Mouse (Mus musculus) forebrain, embryonic 11.5 days (tissue): ENCODE data around the gene Ndufb4. TPM values are rescaled to one million over a fixed set of nuclear protein-coding genes. Genes with fewer than 3 reads are reported as not detected.

Source experiments
- ATAC-seq: fragments of 200-750 bp; cut with Nextera tagmentation; replicated peaks from 2 replicates; pipeline ENCODE4 v1.8.0; 2017; ENCODE audit warnings: moderate TSS enrichment; ENCODE audit not compliant: low FRiP score
- DNase-seq: peaks from one replicate; pipeline ENCODE4 v3.0.0-alpha.2; 2017; ENCODE audit warnings: low spot score
- H3K27ac ChIP-seq: fragments of 300-500 bp; sonication (generic); 2 replicates; pipeline ENCODE4 v1.5.1; 2014; ENCODE audit warnings: low read depth, low read length
- H3K27me3 ChIP-seq: fragments of 300-500 bp; sonication (generic); 2 replicates; pipeline ENCODE4 v1.6.1; 2014; ENCODE audit warnings: mild to moderate bottlenecking, low read length, mixed read lengths; ENCODE audit not compliant: control insufficient read depth, insufficient read depth
- H3K36me3 ChIP-seq: fragments of 300-500 bp; sonication (generic); 2 replicates; pipeline ENCODE4 v1.6.1; 2014; ENCODE audit warnings: mild to moderate bottlenecking, low read length, moderate library complexity, mixed read lengths; ENCODE audit not compliant: control insufficient read depth, insufficient read depth
- H3K4me1 ChIP-seq: fragments of 300-500 bp; sonication (generic); replicated peaks from 2 replicates; pipeline ENCODE4 v1.6.1; 2014; ENCODE audit warnings: low read length, mixed read lengths; ENCODE audit not compliant: control insufficient read depth, insufficient read depth
- H3K4me2 ChIP-seq: fragments of 300-500 bp; sonication (generic); 2 replicates; pipeline ENCODE4 v1.6.1; 2014; ENCODE audit warnings: low read depth, mild to moderate bottlenecking, low read length, moderate library complexity, mixed read lengths; ENCODE audit not compliant: severe bottlenecking
- H3K4me3 ChIP-seq: fragments of 300-500 bp; sonication (generic); 2 replicates; pipeline ENCODE4 v1.5.1; 2014; ENCODE audit warnings: low read depth, low read length
- H3K9ac ChIP-seq: fragments of 300-500 bp; sonication (generic); 2 replicates; pipeline ENCODE4 v1.6.1; 2014; ENCODE audit warnings: low read length
- H3K9me3 ChIP-seq: fragments of 300-500 bp; sonication (generic); 2 replicates; pipeline ENCODE4 v1.6.1; 2016; ENCODE audit warnings: low read length, mixed read lengths; ENCODE audit not compliant: control insufficient read depth
- WGBS: fragments of 180-500 bp; shearing (Covaris S2); extraction: QIAGEN DNeasy Blood & Tissue Kit; methylation state at CpG from one replicate; pipeline ENCODE4 v1.1.7; 2014; 5-methylcytosine and 5-hydroxymethylcytosine counted together
- polyA plus RNA-seq: library from polyadenylated mRNA; unstranded; fragments of >200 nt; fragmentation: Nextera tagmentation; extraction: Ambion mirVana; gene quantifications from 2 replicates; pipeline ENCODE4 v1.2.1, GENCODE M21; 2014

Gene Ndufb4
- polyA plus RNA-seq, 1 experiment from 2014 or later = 63.0 TPM

DNA sequence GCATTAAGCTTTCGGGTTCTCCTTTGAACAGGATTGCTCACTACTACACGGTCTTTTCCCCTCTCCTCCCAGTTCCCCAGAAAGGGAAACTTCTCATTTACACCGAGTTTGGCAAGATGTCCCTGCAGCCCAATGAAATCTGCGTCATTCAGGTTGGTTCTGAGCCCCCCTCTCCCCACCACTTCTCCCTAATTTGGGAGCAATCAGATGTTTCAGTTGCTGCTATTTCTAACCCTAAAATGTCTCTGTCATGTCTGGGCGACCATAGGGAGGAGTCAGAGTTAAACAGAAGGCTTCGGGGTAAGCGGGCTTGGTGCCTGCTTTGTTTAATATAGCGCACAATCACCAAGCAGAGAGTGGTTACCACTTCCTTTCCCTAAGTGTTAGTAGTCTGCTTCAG is 38.1 kb downstream of the Ndufb4 start:
- H3K27ac ChIP-seq = no peak overlapping the region
- no peaks in the 10 kb centered on the region for H3K36me3 ChIP-seq
- no peaks in the 10 kb centered on the region for H3K4me1 ChIP-seq
- H3K9me3 ChIP-seq = no peaks in the 10 kb centered on the region
- no peak overlapping the region for H3K4me3 ChIP-seq
- H3K4me2 ChIP-seq = no peak overlapping the region
- DNase-seq = no peak
- 82% methylated on average over 8 of the region's 8 CpGs for WGBS
- no peak overlapping the region for H3K9ac ChIP-seq
- H3K27me3 ChIP-seq = no peaks in the 10 kb centered on the region
- ATAC-seq = no peak

DNA sequence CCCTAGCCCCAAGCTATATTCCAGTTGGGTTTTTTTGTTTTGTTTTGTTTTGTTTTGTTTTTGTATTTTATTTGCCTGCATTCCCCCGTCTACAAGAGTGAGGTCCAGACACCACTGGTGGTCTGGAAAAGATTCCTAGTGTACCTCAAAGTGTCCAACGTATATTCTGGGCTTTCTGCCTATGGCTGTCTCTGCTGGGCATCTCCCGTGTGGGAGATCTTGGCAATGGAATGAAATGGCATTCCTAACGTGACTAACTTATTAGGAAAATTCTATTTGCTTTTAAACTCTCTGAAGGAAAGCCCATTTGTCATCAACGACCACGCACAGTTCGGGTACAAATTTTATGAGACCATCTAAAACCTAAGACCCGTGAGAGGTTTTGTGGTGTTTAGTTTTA is 38.8 kb downstream of the Ndufb4 start:
- no peaks in the 10 kb centered on the region for H3K9me3 ChIP-seq
- no peaks in the 10 kb centered on the region for H3K27me3 ChIP-seq
- ATAC-seq = no peak
- 82% methylated on average over 8 of the region's 8 CpGs for WGBS
- no peak overlapping the region for H3K4me3 ChIP-seq
- no peaks in the 10 kb centered on the region for H3K36me3 ChIP-seq
- H3K4me2 ChIP-seq = no peak overlapping the region
- no peak for DNase-seq
- no peak overlapping the region for H3K27ac ChIP-seq
- no peaks in the 10 kb centered on the region for H3K4me1 ChIP-seq
- H3K9ac ChIP-seq = no peak overlapping the region

DNA sequence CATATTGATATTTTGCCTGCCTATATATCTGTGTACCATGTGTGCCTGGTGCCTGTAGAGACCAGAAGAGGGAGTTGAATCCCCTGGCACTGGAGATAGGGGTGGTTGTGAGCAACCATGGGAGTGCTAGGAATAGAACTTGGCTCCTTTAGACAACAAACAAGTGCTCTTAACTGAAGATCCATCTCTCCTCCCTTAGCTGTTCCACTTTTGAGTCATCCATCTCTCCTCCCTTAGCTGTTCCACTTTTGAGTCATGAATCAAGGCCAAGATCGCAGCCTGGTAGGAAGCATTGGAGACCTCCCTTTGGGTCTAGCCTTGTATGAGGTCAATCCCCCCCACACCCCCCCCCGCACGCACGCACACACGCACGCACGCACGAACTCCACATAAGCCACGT is 39.7 kb downstream of the Ndufb4 start:
- no peak for DNase-seq
- H3K27ac ChIP-seq = no peak overlapping the region
- H3K9me3 ChIP-seq = no peaks in the 10 kb centered on the region
- no peaks in the 10 kb centered on the region for H3K36me3 ChIP-seq
- no peak overlapping the region for H3K9ac ChIP-seq
- WGBS = 96% methylated on average over 9 of the region's 9 CpGs
- no peaks in the 10 kb centered on the region for H3K27me3 ChIP-seq
- H3K4me3 ChIP-seq = no peak overlapping the region
- ATAC-seq = no peak
- H3K4me1 ChIP-seq = no peaks in the 10 kb centered on the region
- H3K4me2 ChIP-seq = no peak overlapping the region

DNA sequence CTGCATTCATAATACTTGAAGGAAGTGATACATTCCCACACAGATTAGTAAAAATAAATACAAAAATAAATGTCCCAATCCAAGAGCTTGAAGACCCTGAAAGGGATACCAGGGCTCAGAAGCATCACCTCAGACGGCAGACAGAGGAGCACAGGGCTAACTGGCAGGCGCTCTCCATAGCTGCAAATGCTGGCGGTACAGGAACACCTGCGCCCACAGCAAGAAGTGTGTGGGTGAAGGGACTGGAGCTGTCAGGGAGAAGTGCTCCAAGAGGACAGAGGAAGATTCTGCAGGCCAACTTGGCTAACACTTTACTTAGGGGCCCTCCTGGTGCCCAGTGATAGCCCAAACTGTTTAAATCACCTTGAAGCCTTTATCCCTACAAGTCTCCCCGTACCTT is 42.2 kb downstream of the Ndufb4 start:
- DNase-seq (no peak), ATAC-seq (no peak)
- Histone ChIP-seq H3K9me3 (no peaks in the 10 kb centered on the region), H3K9ac (no peak overlapping the region), H3K4me3 (no peak overlapping the region), H3K36me3 (no peaks in the 10 kb centered on the region), H3K27me3 (no peaks in the 10 kb centered on the region), H3K27ac (no peak overlapping the region), H3K4me2 (no peak overlapping the region), H3K4me1 (no peaks in the 10 kb centered on the region)
- 92% methylated on average over 5 of the region's 5 CpGs for WGBS

DNA sequence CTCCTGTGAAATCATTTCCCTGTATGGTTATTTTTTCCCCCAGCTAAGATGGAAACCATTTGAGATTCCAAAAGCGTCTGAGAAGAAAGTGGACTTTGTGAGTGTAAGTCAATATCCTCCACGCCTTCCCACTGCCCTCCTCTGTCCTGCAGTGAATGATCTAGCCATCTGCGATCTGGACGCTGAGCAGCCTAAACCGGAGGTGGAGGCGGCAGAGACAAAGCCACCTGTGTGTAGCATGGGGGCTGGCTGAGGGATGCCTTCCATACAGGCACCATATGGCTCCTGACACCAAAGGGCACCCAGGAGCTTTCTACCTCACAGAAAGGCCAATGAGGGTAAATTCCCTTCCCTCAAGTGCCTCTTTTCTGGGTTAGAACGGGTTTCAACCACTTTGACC is 43.2 kb downstream of the Ndufb4 start:
- WGBS = 72% methylated on average over 7 of the region's 7 CpGs
- no peak overlapping the region for H3K9ac ChIP-seq
- H3K4me3 ChIP-seq = no peak overlapping the region
- H3K4me2 ChIP-seq = no peak overlapping the region
- H3K27me3 ChIP-seq = no peaks in the 10 kb centered on the region
- no peak for DNase-seq
- H3K36me3 ChIP-seq = no peaks in the 10 kb centered on the region
- H3K9me3 ChIP-seq = no peaks in the 10 kb centered on the region
- no peaks in the 10 kb centered on the region for H3K4me1 ChIP-seq
- no peak for ATAC-seq
- no peak overlapping the region for H3K27ac ChIP-seq

DNA sequence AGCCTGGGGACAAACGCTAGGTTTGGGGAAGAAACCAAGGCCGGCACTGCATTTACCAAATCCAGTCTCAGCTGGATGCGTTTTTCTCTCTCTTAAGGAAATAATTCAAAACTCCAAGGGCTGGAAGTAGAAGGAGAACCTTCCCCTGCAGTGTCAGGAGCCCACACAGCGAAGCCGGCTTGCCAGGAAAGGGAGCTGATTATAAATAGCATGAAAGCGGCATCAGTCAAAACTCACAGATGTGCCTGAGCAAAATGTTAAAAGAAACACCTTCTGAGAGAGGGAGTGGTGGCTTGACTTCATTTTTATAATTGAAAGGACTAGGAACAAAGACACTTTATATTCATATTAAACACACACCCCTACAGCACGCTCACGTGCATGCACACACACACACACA is 43.9 kb downstream of the Ndufb4 start:
- DNase-seq = no peak
- no peak overlapping the region for H3K4me3 ChIP-seq
- no peak for ATAC-seq
- H3K4me1 ChIP-seq = no peaks in the 10 kb centered on the region
- H3K9ac ChIP-seq = no peak overlapping the region
- 81% methylated on average over 8 of the region's 8 CpGs for WGBS
- H3K27me3 ChIP-seq = no peaks in the 10 kb centered on the region
- no peaks in the 10 kb centered on the region for H3K9me3 ChIP-seq
- H3K27ac ChIP-seq = no peak overlapping the region
- no peak overlapping the region for H3K4me2 ChIP-seq
- H3K36me3 ChIP-seq = no peaks in the 10 kb centered on the region

DNA sequence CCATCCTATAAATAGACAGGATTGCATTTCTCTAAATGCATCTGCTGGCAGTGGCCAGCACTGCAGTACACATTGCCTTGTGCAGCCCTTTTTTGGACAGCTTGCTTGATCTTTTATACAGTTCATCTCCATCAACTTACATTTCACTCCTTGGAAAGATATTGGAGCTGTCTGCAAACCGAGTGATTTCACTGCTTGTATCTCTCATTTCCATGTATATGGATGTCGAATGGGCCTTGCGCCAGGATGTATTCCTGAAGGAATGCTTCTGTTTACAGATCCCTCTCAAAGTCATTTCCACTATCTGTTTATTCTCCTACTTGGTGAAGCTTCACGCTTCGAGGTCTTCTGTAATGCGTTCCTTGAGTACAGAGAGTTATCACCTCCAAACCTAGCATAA is 50.0 kb downstream of the Ndufb4 start:
- H3K27ac ChIP-seq = no peak overlapping the region
- ATAC-seq (no peak), DNase-seq (no peak)
- H3K9me3 ChIP-seq = no peaks in the 10 kb centered on the region
- WGBS = 94% methylated on average over 6 of the region's 6 CpGs
- no peaks in the 10 kb centered on the region for H3K27me3 ChIP-seq
- H3K36me3 ChIP-seq = no peaks in the 10 kb centered on the region
- H3K4me3 ChIP-seq = no peak overlapping the region
- no peak overlapping the region for H3K9ac ChIP-seq
- no peak overlapping the region for H3K4me2 ChIP-seq
- no peaks in the 10 kb centered on the region for H3K4me1 ChIP-seq

DNA sequence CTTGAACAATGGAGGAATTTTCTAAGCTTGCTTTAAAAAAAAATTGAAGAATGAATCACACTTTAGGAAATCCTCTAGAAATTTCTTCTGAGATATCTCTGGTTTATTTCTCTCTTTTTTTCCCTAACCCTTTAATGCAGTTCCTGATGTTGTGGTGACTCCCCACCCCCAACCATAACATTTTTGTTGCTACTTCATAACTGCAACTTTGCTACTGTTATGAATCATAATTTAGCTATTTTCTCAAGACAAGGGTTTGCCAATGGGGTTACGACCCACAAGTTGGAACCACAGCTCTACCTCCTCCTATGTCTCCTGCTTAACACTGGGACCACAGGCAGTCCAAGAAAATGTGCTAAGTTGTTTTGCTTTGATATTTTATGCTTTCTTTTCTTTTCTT is 50.8 kb downstream of the Ndufb4 start:
- H3K4me1 ChIP-seq = no peaks in the 10 kb centered on the region
- WGBS = 100% methylated on average over 1 of the region's 1 CpGs
- no peaks in the 10 kb centered on the region for H3K27me3 ChIP-seq
- no peak overlapping the region for H3K4me2 ChIP-seq
- DNase-seq (no peak), ATAC-seq (no peak)
- H3K36me3 ChIP-seq = no peaks in the 10 kb centered on the region
- H3K9ac ChIP-seq = no peak overlapping the region
- no peaks in the 10 kb centered on the region for H3K9me3 ChIP-seq
- H3K4me3 ChIP-seq = no peak overlapping the region
- no peak overlapping the region for H3K27ac ChIP-seq

DNA sequence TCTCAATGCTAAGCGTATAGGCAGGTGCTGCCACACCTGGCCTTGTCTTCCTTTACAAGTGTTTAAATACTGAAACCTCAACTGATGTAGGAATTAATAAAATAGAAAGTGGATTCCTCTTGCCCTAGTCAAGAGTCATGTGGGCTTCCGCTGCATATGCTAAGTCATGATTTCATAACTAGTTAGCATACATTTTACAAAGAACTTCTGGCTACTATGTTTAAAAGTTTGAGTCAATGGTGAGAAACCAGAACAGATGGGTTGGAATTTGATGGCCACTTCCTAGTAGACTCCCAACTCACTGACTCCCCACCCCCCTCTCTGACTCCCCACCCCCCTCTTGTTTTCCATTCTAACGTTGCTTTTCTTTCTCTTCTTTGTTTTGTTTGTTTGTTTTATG is 54.9 kb downstream of the Ndufb4 start:
- ATAC-seq (no peak), DNase-seq (no peak)
- no peaks in the 10 kb centered on the region for H3K36me3 ChIP-seq
- no peak overlapping the region for H3K4me3 ChIP-seq
- no peak overlapping the region for H3K9ac ChIP-seq
- no peaks in the 10 kb centered on the region for H3K27me3 ChIP-seq
- WGBS = 78% methylated on average over 3 of the region's 3 CpGs
- H3K27ac ChIP-seq = no peak overlapping the region
- H3K4me2 ChIP-seq = no peak overlapping the region
- no peaks in the 10 kb centered on the region for H3K9me3 ChIP-seq
- no peaks in the 10 kb centered on the region for H3K4me1 ChIP-seq
